Mouse (Mus musculus): Measurements from ENCODE around the gene Atp6v0c. TPM values are rescaled to one million over a fixed set of nuclear protein-coding genes. Genes with fewer than 3 reads are reported as not detected.
A peak's percentile ranks its signal among the peaks of the same experiment; 100 is the strongest.

Gene Atp6v0c
- polyA plus RNA-seq (2012; fragmentation: generic; extraction: Trizol), result 377 TPM
- long read RNA-seq, experiment 1, transcript Atp6v0c-201 (3 exons, 1,183 nt), result major isoform, 196 of 212 reads
- long read RNA-seq, experiment 1, partial matches to known transcripts, result 13 of 212 reads
- long read RNA-seq, experiment 1, other reads (novel, unspliced or antisense), result 2 of 212 reads
- long read RNA-seq, experiment 2, transcript Atp6v0c-201 (3 exons, 1,183 nt), result major isoform, 127 of 129 reads
- long read RNA-seq, experiment 2, partial matches to known transcripts, result 0 of 129 reads
- long read RNA-seq, experiment 2, other reads (novel, unspliced or antisense), result 2 of 129 reads

GRCm38 (mm10) chr17:24169317-24170065 is at the start of gene Atp6v0c:
Gene Atp6v0c, minus strand, starts transcription at chr17:24169702.
- TF ChIP-seq MYOG (IDR thresholded peaks at IDR 0.05; ENCODE audit: control insufficient read depth, extremely low read depth, insufficient read length) (no peak), CEBPB (IDR thresholded peaks at IDR 0.05; ENCODE audit: low read depth) (no peak), USF1 (IDR thresholded peaks at IDR 0.05; ENCODE audit: low read depth) (peak; percentile 89), MYOD1 (IDR thresholded peaks at IDR 0.05; ENCODE audit: control insufficient read depth, insufficient read length, low read depth) (no peak)
- peak within 1 kb of the TSS; percentile 100 for H3ac ChIP-seq (ENCODE audit: control insufficient read depth, insufficient read length, low read depth)
- H3K79me2 ChIP-seq (ENCODE audit: control insufficient read depth, insufficient read depth), result peaks cover 42% of the 10 kb centered on the region
- H3K4me3 ChIP-seq (ENCODE audit: insufficient read depth, poor library complexity, severe bottlenecking), result peak within 1 kb of the TSS; percentile 89
- H3K27me3 ChIP-seq (ENCODE audit: control insufficient read depth, insufficient read depth, insufficient read length), result no peaks in the 10 kb centered on the region
- H3K79me3 ChIP-seq (ENCODE audit: low read depth), result peaks cover 31% of the 10 kb centered on the region
- H3K36me3 ChIP-seq (ENCODE audit: control insufficient read depth, insufficient read depth), result peaks cover 22% of the 10 kb centered on the region

GRCm38 (mm10) chr17:24216836-24217235 is 47.3 kb upstream of the Atp6v0c start:
- TF ChIP-seq CTCF (IDR thresholded peaks at IDR 0.05; ENCODE audit: control insufficient read depth, insufficient read depth, insufficient read length) (no peak), MYOD1 (IDR thresholded peaks at IDR 0.05; ENCODE audit: control insufficient read depth, insufficient read length, low read depth) (no peak), USF1 (IDR thresholded peaks at IDR 0.05; ENCODE audit: low read depth) (no peak), CEBPB (IDR thresholded peaks at IDR 0.05; ENCODE audit: low read depth) (no peak), FOSL1 (IDR thresholded peaks at IDR 0.05; ENCODE audit: insufficient read depth, low read length, poor library complexity, severe bottlenecking) (no peak), MAX (IDR thresholded peaks at IDR 0.05) (no peak), MYOG (IDR thresholded peaks at IDR 0.05; ENCODE audit: control insufficient read depth, extremely low read depth, insufficient read length) (no peak)
- Histone ChIP-seq H3K79me3 (ENCODE audit: low read depth) (peaks cover 7% of the 10 kb centered on the region), H3ac (ENCODE audit: control insufficient read depth, insufficient read length, low read depth) (no peak overlapping the region)

GRCm38 (mm10) chr17:24213186-24213585 is 43.7 kb upstream of the Atp6v0c start:
- Histone ChIP-seq H3K36me3 (ENCODE audit: control insufficient read depth, insufficient read depth) (peaks cover 20% of the 10 kb centered on the region), H3K79me3 (ENCODE audit: low read depth) (no peaks in the 10 kb centered on the region), H3ac (ENCODE audit: control insufficient read depth, insufficient read length, low read depth) (no peak overlapping the region), H3K4me3 (ENCODE audit: insufficient read depth, poor library complexity, severe bottlenecking) (no peak overlapping the region), H3K79me2 (ENCODE audit: control insufficient read depth, insufficient read depth) (no peaks in the 10 kb centered on the region), H3K27me3 (ENCODE audit: control insufficient read depth, insufficient read depth, insufficient read length) (no peaks in the 10 kb centered on the region)
- TF ChIP-seq CTCF (IDR thresholded peaks at IDR 0.05; ENCODE audit: control insufficient read depth, insufficient read depth, insufficient read length), result no peak
- TF ChIP-seq CEBPB (IDR thresholded peaks at IDR 0.05; ENCODE audit: low read depth), result no peak
- TF ChIP-seq MAX (IDR thresholded peaks at IDR 0.05), result no peak
- no peak for TF ChIP-seq MYOG (IDR thresholded peaks at IDR 0.05; ENCODE audit: control insufficient read depth, extremely low read depth, insufficient read length)
- TF ChIP-seq MYOD1 (IDR thresholded peaks at IDR 0.05; ENCODE audit: control insufficient read depth, insufficient read length, low read depth), result no peak

More at GRCm38 (mm10) chr17:24216836-24217235, 47.3 kb upstream of the Atp6v0c start:
- H3K4me3 ChIP-seq (ENCODE audit: insufficient read depth, poor library complexity, severe bottlenecking), result no peak overlapping the region
- peaks cover 20% of the 10 kb centered on the region for H3K36me3 ChIP-seq (ENCODE audit: control insufficient read depth, insufficient read depth)
- no peaks in the 10 kb centered on the region for H3K27me3 ChIP-seq (ENCODE audit: control insufficient read depth, insufficient read depth, insufficient read length)
- peaks cover 12% of the 10 kb centered on the region for H3K79me2 ChIP-seq (ENCODE audit: control insufficient read depth, insufficient read depth)

GRCm38 (mm10) chr17:24212441-24213018 is 43.0 kb upstream of the Atp6v0c start:
- H3K4me3 ChIP-seq (ENCODE audit: insufficient read depth, poor library complexity, severe bottlenecking), result no peak overlapping the region

GRCm38 (mm10) chr17:24211631-24212440 is 42.3 kb upstream of the Atp6v0c start:
- Histone ChIP-seq H3K36me3 (ENCODE audit: control insufficient read depth, insufficient read depth) (peaks cover 13% of the 10 kb centered on the region), H3K4me3 (ENCODE audit: insufficient read depth, poor library complexity, severe bottlenecking) (no peak overlapping the region), H3K79me2 (ENCODE audit: control insufficient read depth, insufficient read depth) (no peaks in the 10 kb centered on the region), H3K79me3 (ENCODE audit: low read depth) (no peaks in the 10 kb centered on the region), H3K27me3 (ENCODE audit: control insufficient read depth, insufficient read depth, insufficient read length) (no peaks in the 10 kb centered on the region), H3ac (ENCODE audit: control insufficient read depth, insufficient read length, low read depth) (no peak overlapping the region)
- TF ChIP-seq CEBPB (IDR thresholded peaks at IDR 0.05; ENCODE audit: low read depth), result no peak
- TF ChIP-seq CTCF (IDR thresholded peaks at IDR 0.05; ENCODE audit: control insufficient read depth, insufficient read depth, insufficient read length), result no peak
- TF ChIP-seq USF1 (IDR thresholded peaks at IDR 0.05; ENCODE audit: low read depth), result no peak
- no peak for TF ChIP-seq MYOD1 (IDR thresholded peaks at IDR 0.05; ENCODE audit: control insufficient read depth, insufficient read length, low read depth)
- no peak for TF ChIP-seq MAX (IDR thresholded peaks at IDR 0.05)
- no peak for TF ChIP-seq FOSL1 (IDR thresholded peaks at IDR 0.05; ENCODE audit: insufficient read depth, low read length, poor library complexity, severe bottlenecking)
- no peak for TF ChIP-seq MYOG (IDR thresholded peaks at IDR 0.05; ENCODE audit: control insufficient read depth, extremely low read depth, insufficient read length)

More at GRCm38 (mm10) chr17:24212441-24213018, 43.0 kb upstream of the Atp6v0c start:
- Histone ChIP-seq H3K79me2 (ENCODE audit: control insufficient read depth, insufficient read depth) (no peaks in the 10 kb centered on the region), H3K79me3 (ENCODE audit: low read depth) (no peaks in the 10 kb centered on the region), H3K27me3 (ENCODE audit: control insufficient read depth, insufficient read depth, insufficient read length) (no peaks in the 10 kb centered on the region), H3K36me3 (ENCODE audit: control insufficient read depth, insufficient read depth) (peaks cover 15% of the 10 kb centered on the region), H3ac (ENCODE audit: control insufficient read depth, insufficient read length, low read depth) (no peak overlapping the region)
- TF ChIP-seq USF1 (IDR thresholded peaks at IDR 0.05; ENCODE audit: low read depth) (no peak), FOSL1 (IDR thresholded peaks at IDR 0.05; ENCODE audit: insufficient read depth, low read length, poor library complexity, severe bottlenecking) (no peak), CTCF (IDR thresholded peaks at IDR 0.05; ENCODE audit: control insufficient read depth, insufficient read depth, insufficient read length) (no peak), MYOG (IDR thresholded peaks at IDR 0.05; ENCODE audit: control insufficient read depth, extremely low read depth, insufficient read length) (no peak), MAX (IDR thresholded peaks at IDR 0.05) (no peak), MYOD1 (IDR thresholded peaks at IDR 0.05; ENCODE audit: control insufficient read depth, insufficient read length, low read depth) (no peak), CEBPB (IDR thresholded peaks at IDR 0.05; ENCODE audit: low read depth) (no peak)
